Mouse (Mus musculus) liver, embryonic 16.5 days (tissue): Measurements from ENCODE around the gene C2cd2. TPM values are rescaled to one million over a fixed set of nuclear protein-coding genes. Genes with fewer than 3 reads are reported as not detected.

Experiments
- ATAC-seq: fragments of 200-750 bp; cut with Nextera tagmentation; 2 replicates; pipeline ENCODE4 v1.8.0; 2017; ENCODE audit warnings: low read depth, mild to moderate bottlenecking, moderate number of reproducible peaks, moderate library complexity
- H3K27ac ChIP-seq: fragments of 300-500 bp; sonication (generic); 2 replicates; pipeline ENCODE4 v1.5.1; 2014; ENCODE audit warnings: mild to moderate bottlenecking, low read length
- H3K27me3 ChIP-seq: fragments of 300-500 bp; sonication (generic); 2 replicates; pipeline ENCODE4 v1.6.1; 2014; ENCODE audit warnings: low read depth, low read length, mixed read lengths; ENCODE audit not compliant: control insufficient read depth, insufficient read depth
- H3K36me3 ChIP-seq: fragments of 300-500 bp; sonication (generic); 2 replicates; pipeline ENCODE4 v1.6.1; 2014; ENCODE audit warnings: mild to moderate bottlenecking; ENCODE audit not compliant: control insufficient read depth, insufficient read depth
- H3K4me1 ChIP-seq: fragments of 300-500 bp; sonication (generic); 2 replicates; pipeline ENCODE4 v1.6.1; 2014; ENCODE audit warnings: low read depth, low read length, mixed read lengths; ENCODE audit not compliant: control insufficient read depth
- H3K4me2 ChIP-seq: fragments of 300-500 bp; sonication (generic); 2 replicates; pipeline ENCODE4 v1.6.1; 2014; ENCODE audit warnings: low read depth, low read length, mixed read lengths
- H3K4me3 ChIP-seq: fragments of 300-500 bp; sonication (generic); 2 replicates; pipeline ENCODE4 v1.5.1; 2014; ENCODE audit warnings: low read depth, mild to moderate bottlenecking, low read length
- H3K9ac ChIP-seq: fragments of 300-500 bp; sonication (generic); 2 replicates; pipeline ENCODE4 v1.6.1; 2014; ENCODE audit warnings: low read depth, low read length
- H3K9me3 ChIP-seq: fragments of 300-500 bp; sonication (generic); replicated peaks from 2 replicates; pipeline ENCODE4 v1.6.1; 2016; ENCODE audit warnings: low read length; ENCODE audit not compliant: control insufficient read depth
- WGBS: fragments of 180-500 bp; shearing (Covaris S2); extraction: QIAGEN DNeasy Blood & Tissue Kit; methylation state at CpG from one replicate; pipeline ENCODE4 v1.1.7; 2014; ENCODE audit not compliant: insufficient replicate concordance; 5-methylcytosine and 5-hydroxymethylcytosine counted together
- polyA plus RNA-seq: library from polyadenylated mRNA; unstranded; fragments of >200 nt; fragmentation: Nextera tagmentation; extraction: Ambion mirVana; gene quantifications from 2 replicates; pipeline ENCODE4 v1.2.1, GENCODE M21; 2015

C2cd2 gene
- polyA plus RNA-seq, 1 experiment from 2014 or later, result 4.2 TPM

DNA sequence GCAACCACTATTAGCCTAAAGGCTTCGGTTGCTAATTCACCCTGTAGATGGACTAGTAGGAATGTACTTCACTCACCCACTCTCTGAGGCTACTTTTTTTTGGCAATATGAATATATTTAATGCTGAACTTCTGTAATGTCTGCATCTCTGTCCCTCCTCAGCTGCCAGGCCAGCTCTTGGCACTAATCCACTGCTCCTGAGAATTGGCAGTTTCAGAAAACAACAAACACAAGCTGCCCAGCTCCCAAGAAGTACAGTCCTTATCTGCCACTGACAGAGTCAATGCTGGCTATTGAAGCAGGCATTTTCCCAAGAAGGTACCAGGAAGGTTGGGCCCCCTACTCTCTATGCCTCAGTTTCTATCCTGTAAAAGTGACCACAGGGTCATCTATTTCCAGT, 53.0 kb downstream of the C2cd2 start:
- 92% methylated on average over 1 of the region's 1 CpGs for WGBS
- 0 out of 2 replicates have a peak, but pooled peaks have one; percentile 37 for ATAC-seq
- Histone ChIP-seq H3K4me2 (no peak overlapping the region), H3K27ac (no peak overlapping the region), H3K36me3 (no peaks in the 10 kb centered on the region), H3K9me3 (no peaks in the 10 kb centered on the region), H3K27me3 (no peaks in the 10 kb centered on the region), H3K4me3 (no peak overlapping the region), H3K4me1 (peaks cover 12% of the 10 kb centered on the region), H3K9ac (no peak overlapping the region)

- H3K4me1 ChIP-seq, result peaks cover 15% of the 10 kb centered on the region
- H3K9me3 ChIP-seq, result no peaks in the 10 kb centered on the region
- peak; percentile 74 for ATAC-seq
- H3K36me3 ChIP-seq, result no peaks in the 10 kb centered on the region
- H3K27ac ChIP-seq, result no peak overlapping the region
- 33% methylated on average over 6 of the region's 6 CpGs for WGBS
- no peak overlapping the region for H3K9ac ChIP-seq
- no peak overlapping the region for H3K4me2 ChIP-seq
- H3K27me3 ChIP-seq, result no peaks in the 10 kb centered on the region
- H3K4me3 ChIP-seq, result no peak overlapping the region
Observed at GRCm38 (mm10) chr16:97907496-97907895, 54.9 kb downstream of the C2cd2 start.

- H3K36me3 ChIP-seq, result no peaks in the 10 kb centered on the region
- no peak overlapping the region for H3K4me2 ChIP-seq
- H3K9me3 ChIP-seq, result no peaks in the 10 kb centered on the region
- no peaks in the 10 kb centered on the region for H3K27me3 ChIP-seq
- H3K4me1 ChIP-seq, result peaks cover 15% of the 10 kb centered on the region
- H3K4me3 ChIP-seq, result no peak overlapping the region
- H3K27ac ChIP-seq, result no peak overlapping the region
- no peak overlapping the region for H3K9ac ChIP-seq
- ATAC-seq, result no peak
Observed at GRCm38 (mm10) chr16:97906337-97906736, 56.1 kb downstream of the C2cd2 start.

DNA sequence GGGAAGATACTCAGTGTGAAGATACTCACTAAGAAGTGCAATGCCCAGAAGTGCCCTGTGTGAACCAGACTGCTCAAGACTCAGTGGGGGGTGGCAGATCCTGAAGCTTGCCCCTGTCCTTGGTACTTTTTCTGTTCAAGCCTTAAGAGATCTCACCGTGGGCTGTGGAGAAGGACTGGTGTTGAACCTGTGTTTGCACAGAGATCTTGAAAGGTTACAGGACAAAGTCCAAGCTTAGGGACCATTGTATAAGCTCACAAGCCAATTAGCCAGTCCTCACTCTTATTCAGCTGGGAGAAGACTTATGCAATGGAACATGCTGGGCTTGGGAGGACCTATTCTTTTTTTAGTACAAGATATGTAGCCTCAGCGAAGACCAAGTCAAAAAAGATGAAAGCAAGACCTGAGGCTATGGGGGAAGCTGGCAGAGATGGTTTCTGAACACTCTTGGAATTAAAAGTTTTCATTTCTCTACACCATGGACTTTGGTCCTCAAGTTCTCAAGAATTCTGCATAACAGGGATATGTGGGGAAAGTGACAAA, 56.9 kb downstream of the C2cd2 start:
- Histone ChIP-seq H3K4me3 (no peak overlapping the region), H3K27ac (no peak overlapping the region), H3K27me3 (no peaks in the 10 kb centered on the region), H3K9ac (no peak overlapping the region), H3K4me1 (peaks cover 15% of the 10 kb centered on the region), H3K9me3 (no peaks in the 10 kb centered on the region), H3K36me3 (no peaks in the 10 kb centered on the region), H3K4me2 (no peak overlapping the region)
- WGBS, result 62% methylated on average over 2 of the region's 2 CpGs
- ATAC-seq, result no peak

GRCm38 (mm10) chr16:97904035-97904434, 58.4 kb downstream of the C2cd2 start:
- ATAC-seq, result no peak
- no peaks in the 10 kb centered on the region for H3K36me3 ChIP-seq
- 23% methylated on average over 3 of the region's 3 CpGs for WGBS

GRCm38 (mm10) chr16:97897346-97898024, 64.9 kb downstream of the C2cd2 start:
- no peaks in the 10 kb centered on the region for H3K27me3 ChIP-seq
- H3K36me3 ChIP-seq, result no peaks in the 10 kb centered on the region
- H3K4me2 ChIP-seq, result no peak overlapping the region
- H3K4me3 ChIP-seq, result no peak overlapping the region
- H3K9me3 ChIP-seq, result no peaks in the 10 kb centered on the region
- no peak for ATAC-seq
- H3K9ac ChIP-seq, result no peak overlapping the region
- H3K27ac ChIP-seq, result no peak overlapping the region
- 56% methylated on average over 5 of the region's 5 CpGs for WGBS
- H3K4me1 ChIP-seq, result no peaks in the 10 kb centered on the region

More at GRCm38 (mm10) chr16:97904035-97904434, 58.4 kb downstream of the C2cd2 start:
- no peaks in the 10 kb centered on the region for H3K9me3 ChIP-seq
- H3K4me2 ChIP-seq, result no peak overlapping the region
- H3K27me3 ChIP-seq, result no peaks in the 10 kb centered on the region
- H3K9ac ChIP-seq, result no peak overlapping the region
- H3K4me3 ChIP-seq, result no peak overlapping the region
- peaks cover 15% of the 10 kb centered on the region for H3K4me1 ChIP-seq
- H3K27ac ChIP-seq, result no peak overlapping the region

GRCm38 (mm10) chr16:97887762-97888161, 74.6 kb downstream of the C2cd2 start:
- no peak overlapping the region for H3K27ac ChIP-seq
- H3K27me3 ChIP-seq, result no peaks in the 10 kb centered on the region
- no peaks in the 10 kb centered on the region for H3K36me3 ChIP-seq
- H3K4me3 ChIP-seq, result no peak overlapping the region
- no peak for ATAC-seq
- no peak overlapping the region for H3K9ac ChIP-seq
- no peak overlapping the region for H3K4me2 ChIP-seq
- no peaks in the 10 kb centered on the region for H3K9me3 ChIP-seq
- H3K4me1 ChIP-seq, result no peaks in the 10 kb centered on the region

DNA sequence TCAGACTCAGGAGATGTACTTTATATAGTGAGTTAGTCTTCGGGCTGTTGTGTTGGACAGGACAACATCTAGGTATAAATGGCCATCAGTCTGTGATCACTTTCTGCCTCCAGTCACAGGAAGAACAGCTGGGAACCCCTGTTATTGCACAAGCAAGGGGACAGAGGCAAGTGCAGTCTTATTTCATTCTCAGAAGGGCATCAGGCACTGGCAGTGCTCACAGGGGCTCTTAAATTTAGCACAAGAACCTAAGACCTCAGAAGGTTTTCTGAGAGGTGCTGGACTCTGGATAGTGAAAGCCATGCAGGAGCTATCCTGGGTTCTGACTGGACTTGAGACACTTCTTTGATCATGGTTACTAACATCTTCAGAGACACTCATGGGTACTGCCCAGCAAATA, 78.7 kb downstream of the C2cd2 start:
- Histone ChIP-seq H3K4me2 (no peak overlapping the region), H3K27me3 (no peaks in the 10 kb centered on the region), H3K9ac (no peak overlapping the region), H3K4me3 (no peak overlapping the region), H3K9me3 (no peaks in the 10 kb centered on the region), H3K36me3 (no peaks in the 10 kb centered on the region), H3K27ac (no peak overlapping the region), H3K4me1 (no peaks in the 10 kb centered on the region)
- ATAC-seq, result no peak
- WGBS, result 54% methylated on average over 1 of the region's 1 CpGs

DNA sequence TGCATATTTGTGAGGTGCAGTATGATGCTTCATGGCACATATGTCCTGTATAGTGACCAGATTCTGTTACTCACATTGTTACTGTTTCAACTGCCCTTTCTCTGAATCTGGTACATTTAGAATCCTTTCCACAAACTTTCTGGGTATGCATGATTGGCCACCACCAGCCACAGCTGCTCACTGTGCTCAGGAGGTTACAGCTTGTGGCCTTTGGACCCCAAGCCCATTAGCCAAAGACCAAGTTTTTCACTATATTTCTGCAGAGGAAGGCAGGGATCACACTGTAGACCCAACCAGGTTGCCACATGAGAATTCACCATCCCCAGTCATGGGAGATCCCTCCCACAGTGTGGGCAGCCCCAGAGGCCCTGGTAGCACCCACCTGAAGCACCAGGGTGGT, 79.5 kb downstream of the C2cd2 start:
- no peak overlapping the region for H3K4me2 ChIP-seq
- no peak overlapping the region for H3K4me3 ChIP-seq
- ATAC-seq, result no peak
- H3K27me3 ChIP-seq, result no peaks in the 10 kb centered on the region
- no peak overlapping the region for H3K9ac ChIP-seq
- H3K27ac ChIP-seq, result no peak overlapping the region
- no peaks in the 10 kb centered on the region for H3K9me3 ChIP-seq
- H3K36me3 ChIP-seq, result no peaks in the 10 kb centered on the region
- H3K4me1 ChIP-seq, result no peaks in the 10 kb centered on the region
